Mouse (Mus musculus) olfactory bulb, adult 2 months (tissue): ENCODE data around the gene Suds3.

Source experiments
- CTCF ChIP-seq: fragments of 200-500 bp; IDR thresholded peaks from 2 replicates; pipeline ENCODE4 v1.5.1; 2012; ENCODE audit warnings: low read depth, mild to moderate bottlenecking, low read length, moderate library complexity; ENCODE audit not compliant: insufficient read depth
- POLR2A ChIP-seq: fragments of 200-500 bp; IDR thresholded peaks from 2 replicates; pipeline ENCODE4 v1.6.1; 2012; ENCODE audit warnings: mild to moderate bottlenecking, low read depth, low read length, moderate library complexity; ENCODE audit not compliant: insufficient read depth

DNA sequence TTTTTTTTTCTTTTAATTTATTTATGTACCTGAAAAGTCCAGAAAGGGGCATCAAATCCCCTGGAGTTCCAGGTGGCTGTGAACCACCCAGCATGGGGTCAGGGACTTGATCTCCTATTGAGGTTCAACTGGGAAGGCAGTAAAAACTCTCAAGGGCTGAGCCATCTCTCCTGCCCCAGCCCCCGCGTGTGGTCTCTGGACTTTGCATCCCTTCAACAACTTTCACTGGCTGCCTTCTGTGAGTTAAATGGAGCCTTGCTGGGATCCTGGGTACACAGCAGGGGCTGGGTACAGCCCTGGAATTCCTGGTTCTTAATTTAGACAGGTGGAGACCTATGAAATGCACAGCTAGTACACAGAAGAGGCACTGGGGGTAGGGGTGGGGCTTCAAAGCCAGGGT is 54.7 kb downstream of the Suds3 start:
- no peak for TF ChIP-seq POLR2A
- no peak for TF ChIP-seq CTCF
